Mouse (Mus musculus): Measurements from ENCODE around the gene Nrm.

Gene Nrm

GRCm38 (mm10) chr17:35861198-35861857 is at the start of gene Nrm:
TSS of gene Nrm (plus strand) at chr17:35861318.
- peak; percentile 89 for DNase-seq

- no peak for DNase-seq
These were observed 48.8 kb upstream of the Nrm start for GRCm38 (mm10) chr17:35812307-35812706.

GRCm38 (mm10) chr17:35812736-35813135 is 48.4 kb upstream of the Nrm start:
- DNase-seq: no peak

- DNase-seq: peak; percentile 67
These were observed 47.9 kb upstream of the Nrm start for GRCm38 (mm10) chr17:35813245-35813647.

- no peak for DNase-seq
These were observed 47.5 kb upstream of the Nrm start for GRCm38 (mm10) chr17:35813653-35814052.

GRCm38 (mm10) chr17:35814678-35815077 is 46.4 kb upstream of the Nrm start:
- no peak for DNase-seq

GRCm38 (mm10) chr17:35815836-35816235 is 45.3 kb upstream of the Nrm start:
- no peak for DNase-seq

- no peak for DNase-seq
These were observed 44.4 kb upstream of the Nrm start for GRCm38 (mm10) chr17:35816686-35817085.

- DNase-seq: no peak
These were observed 43.9 kb upstream of the Nrm start for GRCm38 (mm10) chr17:35817226-35817625.

GRCm38 (mm10) chr17:35820111-35820510 is 41.0 kb upstream of the Nrm start:
- DNase-seq: no peak

GRCm38 (mm10) chr17:35821439-35822430 is 39.4 kb upstream of the Nrm start, which contains the start of gene Ier3:
TSS of gene Ier3 (plus strand) at chr17:35821684.
- DNase-seq: peak; percentile 65

GRCm38 (mm10) chr17:35822564-35822963 is 38.6 kb upstream of the Nrm start:
- no peak for DNase-seq

GRCm38 (mm10) chr17:35822964-35823937 is 37.9 kb upstream of the Nrm start, which contains the start of gene Flot1:
TSS of gene Flot1 (plus strand) at chr17:35823230.
- DNase-seq: peak; percentile 78

- DNase-seq: no peak
These were observed 36.7 kb upstream of the Nrm start for GRCm38 (mm10) chr17:35824402-35824801.

GRCm38 (mm10) chr17:35825109-35825850 is 35.8 kb upstream of the Nrm start:
- no peak for DNase-seq

GRCm38 (mm10) chr17:35829737-35830136 is 31.4 kb upstream of the Nrm start:
- peak; percentile 87 for DNase-seq

- DNase-seq: no peak
These were observed 28.5 kb upstream of the Nrm start for GRCm38 (mm10) chr17:35832400-35833238.

- DNase-seq: no peak
These were observed 27.8 kb upstream of the Nrm start for GRCm38 (mm10) chr17:35833239-35833751.

GRCm38 (mm10) chr17:35833894-35834293 is 27.2 kb upstream of the Nrm start:
- DNase-seq: no peak

GRCm38 (mm10) chr17:35834696-35835422 is 26.3 kb upstream of the Nrm start:
- DNase-seq: no peak
